In the genomic region with DNA sequence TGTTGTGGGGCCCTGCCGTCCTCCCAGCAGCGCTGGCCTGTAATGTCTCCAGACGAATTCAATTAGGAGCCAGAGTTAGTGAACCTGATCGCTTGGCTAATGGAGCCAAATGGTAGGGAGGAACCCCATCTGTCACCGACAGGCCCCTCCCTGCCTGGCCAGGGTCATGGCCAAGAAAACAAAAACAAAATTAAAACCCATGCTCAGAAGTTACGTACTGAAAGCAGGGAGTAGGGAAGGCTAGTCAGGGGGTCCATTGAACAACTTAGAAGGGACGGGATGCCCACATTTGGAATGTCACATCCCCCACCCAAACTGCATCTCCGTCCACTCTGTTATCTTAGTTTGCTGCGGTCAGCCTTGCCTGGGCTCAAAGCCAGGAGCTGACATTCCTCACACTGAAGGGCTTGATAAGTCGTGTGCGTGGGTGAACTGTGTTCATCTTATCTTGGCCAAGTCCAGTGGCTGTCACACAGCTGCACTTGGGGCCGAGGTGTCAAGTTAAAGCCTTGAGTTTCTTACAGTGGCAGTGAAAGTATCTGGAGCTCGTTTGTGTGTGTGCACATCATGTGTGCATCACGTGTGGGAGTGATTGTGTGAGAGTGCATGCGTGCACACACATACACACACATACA, we compare ENCODE assay signal across 8 mouse cellular contexts. TPM values are rescaled to one million over a fixed set of nuclear protein-coding genes. Genes with fewer than 3 reads are reported as not detected.
A peak's percentile ranks its signal among the peaks of the same experiment; 100 is the strongest.
DNase-seq lines count a peak whose midpoint lies in the region; ATAC-seq lines count a peak whose summit lies in the region.

No protein-coding gene starts in this region.

- H3K4me1 ChIP-seq in liver, embryonic 12.5 days: 0 out of 2 replicates have a peak, but pooled peaks cover 6% of the 10 kb centered on the region
- peaks cover 57% of the 10 kb centered on the region for H3K4me1 ChIP-seq in heart, embryonic 12.5 days (replicated peaks)

- peak; percentile 18 for DNase-seq in liver
- DNase-seq in cerebellum, postnatal 10 days: peak; percentile 47 to 67
- peak; percentile 36 for DNase-seq in kidney, postnatal 14 days
- no peak for DNase-seq in yolk sac, embryonic 10.5 days (ENCODE audit: low spot score)
- no peak for DNase-seq in right cerebral cortex, adult 2 months (ENCODE audit: low spot score in 2 of 2)

- no peaks in the 10 kb centered on the region for H3K9me3 ChIP-seq in liver, embryonic 12.5 days (replicated peaks)
- H3K9me3 ChIP-seq in heart, embryonic 12.5 days (replicated peaks): no peaks in the 10 kb centered on the region

- H3K36me3 ChIP-seq in liver, embryonic 12.5 days: no peaks in the 10 kb centered on the region
- no peaks in the 10 kb centered on the region for H3K36me3 ChIP-seq in heart, embryonic 12.5 days

- 23% methylated on average over 15 of the region's 15 CpGs for WGBS in liver, embryonic 12.5 days (ENCODE audit: insufficient replicate concordance)
- 9% methylated on average over 15 of the region's 15 CpGs for WGBS in heart, embryonic 12.5 days

- ATAC-seq in liver, embryonic 12.5 days: no peak
- peak; percentile 84 for ATAC-seq in heart, embryonic 12.5 days (ENCODE audit: insufficient number of reproducible peaks, low FRiP score)
- ATAC-seq in CD4-positive, CD25-positive, alpha-beta regulatory T cell, adult 4 months: no peak

- H3K4me3 ChIP-seq in liver, embryonic 12.5 days: no peak overlapping the region
- H3K4me3 ChIP-seq in heart, embryonic 12.5 days: no peak overlapping the region

- H3K9ac ChIP-seq in liver, embryonic 12.5 days: no peak overlapping the region
- H3K9ac ChIP-seq in heart, embryonic 12.5 days: no peak overlapping the region

- H3K27ac ChIP-seq in liver, embryonic 12.5 days: no peak overlapping the region
- H3K27ac ChIP-seq in heart, embryonic 12.5 days (ENCODE audit: poor library complexity, severe bottlenecking): peak overlapping the region; percentile 84

- H3K4me2 ChIP-seq in liver, embryonic 12.5 days: no peak overlapping the region
- peak overlapping the region; percentile 52 for H3K4me2 ChIP-seq in heart, embryonic 12.5 days

- peaks cover 22% of the 10 kb centered on the region for H3K27me3 ChIP-seq in liver, embryonic 12.5 days (replicated peaks)
- peaks cover 23% of the 10 kb centered on the region for H3K27me3 ChIP-seq in heart, embryonic 12.5 days (replicated peaks)

RNA-seq across cellular contexts. Expression of a gene that starts 53.2 kb away (rescaled TPM):
- polyA plus RNA-seq in liver, embryonic 12.5 days (2016; fragmentation: Nextera tagmentation; extraction: Ambion mirVana): 0.02 and 0.10 TPM in 2 replicates
- polyA plus RNA-seq in heart, embryonic 12.5 days (2016; fragmentation: Nextera tagmentation; extraction: Ambion mirVana): 15.9 and 18.9 TPM in 2 replicates
- polyA plus RNA-seq in CD4-positive, CD25-positive, alpha-beta regulatory T cell, adult 4 months (2017; shearing (Covaris generic)): not detected

Comparison
In these comparisons a context has a peak if more than half of its experiments do, and no peak if none do; other contexts are left out.
1. DNase-seq: peak in liver (single experiment), cerebellum, postnatal 10 days (2 of 2) and kidney, postnatal 14 days (single experiment); none in yolk sac, embryonic 10.5 days (single experiment) and right cerebral cortex, adult 2 months (0 of 2).
2. RNA of a gene that starts 53.2 kb away (polyA plus RNA-seq): 15.9 to 18.9 TPM in heart, embryonic 12.5 days; not detected in CD4-positive, CD25-positive, alpha-beta regulatory T cell, adult 4 months and 0.02 to 0.10 TPM in liver, embryonic 12.5 days; every median in the first group is over 10 times any median in the second.